Mouse (Mus musculus) neutrophil, adult 59 days (primary cell): ENCODE measurements around the gene Olfr1510. TPM values are rescaled to one million over a fixed set of nuclear protein-coding genes. Genes with fewer than 3 reads are reported as not detected.

Experiments
- total RNA-seq, 2 experiments: library from RNA; stranded (reverse); gene quantifications; 1 replicate in 1 of 2; 2 replicates in 1 of 2; pipeline ENCODE4 v1.2.4; 2023

The Olfr1510 gene
- total RNA-seq, result not detected

GRCm38 (mm10) chr14:52414273-52414672, at the start of gene Olfr1510:
Gene Olfr1510, minus strand, starts transcription at chr14:52414373.

GRCm38 (mm10) chr14:52442690-52443089, 28.5 kb upstream of the Olfr1510 start, which contains the start of gene Olfr1509:
Gene Olfr1509, plus strand, starts transcription at chr14:52442990.

GRCm38 (mm10) chr14:52397279-52397678, 16.9 kb downstream of the Olfr1510 start, which contains the start of gene Olfr1511:
Gene Olfr1511, minus strand, starts transcription at chr14:52397379.

GRCm38 (mm10) chr14:52379068-52379467, 35.1 kb downstream of the Olfr1510 start, which contains the start of gene Olfr1512:
Gene Olfr1512, minus strand, starts transcription at chr14:52379168.

Other genes starting within 250 kb of the Olfr1510 start
- 10 to 100 TPM; 51.3 to 54.7 TPM for gene Supt16, start 217.0 kb downstream of the Olfr1510 start, total RNA-seq
- 100 to 1,000 TPM; 105 to 113 TPM for gene Chd8, start 156.6 kb downstream of the Olfr1510 start, total RNA-seq
- 100 to 1,000 TPM; 118 TPM for gene Tox4, start 135.2 kb downstream of the Olfr1510 start, total RNA-seq
- 1 to 10 TPM; 3.5 to 4.2 TPM for gene Rab2b, start 134.8 kb downstream of the Olfr1510 start, total RNA-seq
- 10 to 100 TPM; 20.7 to 24.2 TPM for gene Mettl3, start 109.2 kb downstream of the Olfr1510 start, total RNA-seq
- gene Sall2, start 85.6 kb downstream of the Olfr1510 start, total RNA-seq, result under 1 TPM; 0.24 to 0.33 TPM
- not detected for gene Olfr1513, start 58.0 kb downstream of the Olfr1510 start, total RNA-seq
- gene Olfr1512, start 35.2 kb downstream of the Olfr1510 start, total RNA-seq, result not detected
- gene Olfr1511, start 17.0 kb downstream of the Olfr1510 start, total RNA-seq, result not detected
- gene Olfr1509, start 28.6 kb upstream of the Olfr1510 start, total RNA-seq, result not detected
- gene Olfr1508, start 53.1 kb upstream of the Olfr1510 start, total RNA-seq, result not detected
- not detected for gene Olfr1507, start 81.4 kb upstream of the Olfr1510 start, total RNA-seq